Mouse (Mus musculus): Measurements from ENCODE around the gene Rab14.
A peak's percentile ranks its signal among the peaks of the same experiment; 100 is the strongest.

Rab14 gene

GRCm38 (mm10) chr2:35200898-35201668, at the start of gene Rab14:
Rab14 (minus strand) TSS chr2:35201120.
- DNase-seq, result peak; percentile 100

GRCm38 (mm10) chr2:35247763-35248162, 46.8 kb upstream of the Rab14 start:
- no peak for DNase-seq

- no peak for DNase-seq
Measured at GRCm38 (mm10) chr2:35244241-35244640, 43.3 kb upstream of the Rab14 start.

GRCm38 (mm10) chr2:35235021-35235420, 34.1 kb upstream of the Rab14 start:
- no peak for DNase-seq

GRCm38 (mm10) chr2:35233898-35234297, 33.0 kb upstream of the Rab14 start:
- DNase-seq, result no peak

GRCm38 (mm10) chr2:35232595-35233445, 31.9 kb upstream of the Rab14 start:
- no peak for DNase-seq

GRCm38 (mm10) chr2:35231871-35232270, 31.0 kb upstream of the Rab14 start:
- no peak for DNase-seq

- DNase-seq, result no peak
Measured at GRCm38 (mm10) chr2:35230215-35230614, 29.3 kb upstream of the Rab14 start.

GRCm38 (mm10) chr2:35228145-35228544, 27.2 kb upstream of the Rab14 start:
- DNase-seq, result no peak

GRCm38 (mm10) chr2:35224285-35224684, 23.4 kb upstream of the Rab14 start:
- no peak for DNase-seq

- no peak for DNase-seq
Measured at GRCm38 (mm10) chr2:35222822-35223391, 22.0 kb upstream of the Rab14 start.

GRCm38 (mm10) chr2:35218736-35219135, 17.8 kb upstream of the Rab14 start:
- DNase-seq, result no peak

GRCm38 (mm10) chr2:35216701-35217100, 15.8 kb upstream of the Rab14 start:
- no peak for DNase-seq

GRCm38 (mm10) chr2:35215363-35215762, 14.4 kb upstream of the Rab14 start:
- DNase-seq, result no peak

- peak; percentile 71 for DNase-seq
Measured at GRCm38 (mm10) chr2:35214881-35215358, 14.0 kb upstream of the Rab14 start.

GRCm38 (mm10) chr2:35213345-35213910, 12.5 kb upstream of the Rab14 start:
- no peak for DNase-seq

- DNase-seq, result no peak
Measured at GRCm38 (mm10) chr2:35211681-35212080, 10.8 kb upstream of the Rab14 start.

- no peak for DNase-seq
Measured at GRCm38 (mm10) chr2:35208931-35209665, 8.2 kb upstream of the Rab14 start.

GRCm38 (mm10) chr2:35208054-35208453, 7.1 kb upstream of the Rab14 start:
- no peak for DNase-seq

GRCm38 (mm10) chr2:35206761-35207160, 5.8 kb upstream of the Rab14 start:
- no peak for DNase-seq

GRCm38 (mm10) chr2:35203729-35204128, 2.8 kb upstream of the Rab14 start:
- no peak for DNase-seq

Measured in cerebellum, adult 9-11 months (tissue).